Mouse (Mus musculus) heart, adult 2 months (tissue): ENCODE measurements around the gene Eps8l1. TPM values are rescaled to one million over a fixed set of nuclear protein-coding genes. Genes with fewer than 3 reads are reported as not detected.

Experiments
- DNase-seq, 2 experiments: peaks; one replicate each; pipeline ENCODE4 v3.0.0; 2021
- H3K27ac ChIP-seq: fragments of 200-600 bp; 2 replicates; pipeline ENCODE4 v1.8.1; 2022
- H3K27me3 ChIP-seq: fragments of 200-500 bp; 2 replicates; pipeline ENCODE4 v1.6.1; 2012; ENCODE audit warnings: mild to moderate bottlenecking, low read length, inconsistent platforms, mixed read lengths; ENCODE audit not compliant: control insufficient read depth, insufficient read depth
- H3K36me3 ChIP-seq: fragments of 200-500 bp; 2 replicates; pipeline ENCODE4 v1.6.1; 2012; ENCODE audit warnings: low read length, inconsistent platforms; ENCODE audit not compliant: control insufficient read depth, insufficient read depth
- H3K4me1 ChIP-seq: fragments of 200-500 bp; 2 replicates; pipeline ENCODE4 v1.6.1; 2011; ENCODE audit warnings: low read length; ENCODE audit not compliant: control insufficient read depth, insufficient read depth
- H3K4me3 ChIP-seq: fragments of 200-600 bp; 2 replicates; pipeline ENCODE4 v1.8.1; 2022
- H3K79me2 ChIP-seq: fragments of 200-500 bp; replicated peaks from 2 replicates; pipeline ENCODE4 v1.6.1; 2012; ENCODE audit warnings: mild to moderate bottlenecking, inconsistent platforms, low read length, moderate library complexity, mixed read lengths; ENCODE audit not compliant: control insufficient read depth, insufficient read depth
- H3K9ac ChIP-seq: fragments of 200-500 bp; 2 replicates; pipeline ENCODE4 v1.6.1; 2012; ENCODE audit warnings: low read depth, mild to moderate bottlenecking, control low read depth, inconsistent platforms, low read length, mixed read lengths
- CTCF ChIP-seq: fragments of 200-600 bp; IDR thresholded peaks from 2 replicates; pipeline ENCODE4 v1.8.1; 2022; ENCODE audit warnings: antibody characterized with exemption, mild to moderate bottlenecking, moderate library complexity
- EP300 ChIP-seq: fragments of 200-500 bp; IDR thresholded peaks from 2 replicates; pipeline ENCODE4 v1.6.1; 2011; ENCODE audit warnings: low read depth, low read length, control low read depth; ENCODE audit not compliant: insufficient read depth
- POLR2A ChIP-seq: fragments of 200-500 bp; IDR thresholded peaks from 2 replicates; pipeline ENCODE4 v1.6.1; 2011; ENCODE audit warnings: mild to moderate bottlenecking, low read depth, low read length, control low read depth; ENCODE audit not compliant: insufficient read depth
- WGBS: fragments of 180-500 bp; shearing (Covaris S2); methylation state at CpG from one replicate; pipeline ENCODE4 v1.1.7; 2018; 5-methylcytosine and 5-hydroxymethylcytosine counted together
- intact Hi-C: fragments of 180-260 bp; cut with DNase I; formaldehyde crosslinking; loops from one replicate; pipeline ENCODE4 v1.15.1; 2025
- polyA plus RNA-seq: library from polyadenylated mRNA; depleted of rRNA; stranded (reverse); fragments of >200 nt; gene quantifications from 2 replicates; pipeline ENCODE4 v1.2.3, GENCODE M21; 2012
- total RNA-seq, 2 experiments: library from RNA; stranded (reverse); gene quantifications; 2 replicates each; pipeline ENCODE4 v1.2.3; 2021

Eps8l1 gene
- total and polyA plus RNA-seq, 3 experiments, result 0.74 to 3.5 (median 3.3) TPM

GRCm38 (mm10) chr7:4507220-4507619, 46.7 kb downstream of the Eps8l1 start:
- no peaks in the 10 kb centered on the region for H3K79me2 ChIP-seq
- no peaks in the 10 kb centered on the region for H3K27me3 ChIP-seq
- H3K27ac ChIP-seq, result no peak overlapping the region
- TF ChIP-seq CTCF (no peak), POLR2A (no peak), EP300 (no peak)
- H3K36me3 ChIP-seq, result no peaks in the 10 kb centered on the region; the same call in 1 of the 2 replicates
- no peak for DNase-seq
- no peak overlapping the region for H3K9ac ChIP-seq
- intact Hi-C loops, result loop anchor here (10.0 kb wide), 2 partner anchors 372 to 408 kb away; partner anchors contain the start of genes Leng8 and Zfp628
- H3K4me1 ChIP-seq, result peaks cover 14% of the 10 kb centered on the region
- H3K4me3 ChIP-seq, result no peak overlapping the region
- WGBS, result 95% methylated on average over 2 of the region's 4 CpGs

- H3K79me2 ChIP-seq, result no peaks in the 10 kb centered on the region
- WGBS, result 60% methylated on average over 32 of the region's 32 CpGs
- no peak overlapping the region for H3K4me3 ChIP-seq
- intact Hi-C loops, result loop anchor here (10.0 kb wide), 2 partner anchors 373 to 407 kb away; partner anchors contain the start of genes Leng8 and Zfp628
- no peaks in the 10 kb centered on the region for H3K27me3 ChIP-seq
- no peak for DNase-seq
- H3K4me1 ChIP-seq, result peaks cover 13% of the 10 kb centered on the region
- no peak for TF ChIP-seq EP300
- TF ChIP-seq CTCF, result peak; percentile 60
- H3K27ac ChIP-seq, result no peak overlapping the region
- H3K36me3 ChIP-seq, result no peaks in the 10 kb centered on the region; the same call in 1 of the 2 replicates
- no peak overlapping the region for H3K9ac ChIP-seq
These were observed 47.7 kb downstream of the Eps8l1 start for GRCm38 (mm10) chr7:4508062-4508738.

DNA sequence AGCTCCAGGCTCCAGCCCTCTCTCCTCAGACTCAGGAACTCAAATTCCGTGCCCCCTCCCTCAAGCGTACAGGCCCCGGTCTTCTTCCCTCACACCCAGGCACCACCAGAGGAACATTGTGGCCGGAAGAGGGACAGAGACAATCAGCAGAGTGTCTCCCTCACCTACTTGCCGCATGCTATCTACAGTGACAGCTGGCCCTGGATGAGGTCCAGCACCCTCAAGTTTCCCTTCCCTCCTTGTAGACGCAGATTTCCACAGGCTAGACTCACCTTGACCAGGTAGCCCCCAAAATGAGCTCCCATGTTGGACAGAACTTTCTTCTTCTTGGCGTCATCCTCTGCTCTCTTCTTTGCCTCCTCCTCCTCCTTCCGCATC, 48.3 kb downstream of the Eps8l1 start:
- H3K9ac ChIP-seq, result no peak overlapping the region
- intact Hi-C loops, result loop anchor here (10.0 kb wide), 2 partner anchors 374 to 406 kb away; partner anchors contain the start of genes Leng8 and Zfp628

GRCm38 (mm10) chr7:4509863-4510608, 49.6 kb downstream of the Eps8l1 start:
- Histone ChIP-seq H3K79me2 (no peaks in the 10 kb centered on the region), H3K27me3 (no peaks in the 10 kb centered on the region), H3K27ac (no peak overlapping the region), H3K9ac (no peak overlapping the region), H3K36me3 (no peaks in the 10 kb centered on the region; the same call in 1 of the 2 replicates), H3K4me1 (peaks cover 13% of the 10 kb centered on the region), H3K4me3 (no peak overlapping the region)
- peak; percentile 85 to 86 for DNase-seq
- 13% methylated on average over 24 of the region's 24 CpGs for WGBS
- TF ChIP-seq EP300, result peak; percentile 71; the same call in 1 of the 2 replicates
- no peak for TF ChIP-seq POLR2A
- peak; percentile 100 for TF ChIP-seq CTCF
- intact Hi-C loops, result loop anchor here (5.0 to 10.0 kb wide), 3 partner anchors 33 to 405 kb away; partner anchors contain the start of genes Leng8 and Zfp628

More for the DNA sequence above, 48.3 kb downstream of the Eps8l1 start:
- Histone ChIP-seq H3K36me3 (no peaks in the 10 kb centered on the region; the same call in 1 of the 2 replicates), H3K4me1 (peaks cover 13% of the 10 kb centered on the region), H3K4me3 (no peak overlapping the region), H3K27ac (no peak overlapping the region), H3K79me2 (no peaks in the 10 kb centered on the region), H3K27me3 (no peaks in the 10 kb centered on the region)
- 84% methylated on average over 8 of the region's 8 CpGs for WGBS
- TF ChIP-seq POLR2A, result no peak
- no peak for TF ChIP-seq EP300
- TF ChIP-seq CTCF, result no peak
- DNase-seq, result no peak

GRCm38 (mm10) chr7:4511489-4512224, 51.2 kb downstream of the Eps8l1 start:
- peaks cover 11% of the 10 kb centered on the region for H3K4me1 ChIP-seq
- peak in 1 of 2 experiments; percentile 41 for DNase-seq
- H3K36me3 ChIP-seq, result no peaks in the 10 kb centered on the region; the same call in 1 of the 2 replicates
- no peaks in the 10 kb centered on the region for H3K27me3 ChIP-seq
- no peak overlapping the region for H3K4me3 ChIP-seq
- H3K27ac ChIP-seq, result peak overlapping the region; percentile 8; the same call in 1 of the 2 replicates
- H3K79me2 ChIP-seq, result no peaks in the 10 kb centered on the region
- TF ChIP-seq CTCF (no peak), EP300 (no peak), POLR2A (no peak)
- intact Hi-C loops, result loop anchor here (5.0 kb wide), 1 partner anchor 34 kb away; no protein-coding TSS in a partner anchor
- WGBS, result 12% methylated on average over 8 of the region's 8 CpGs
- H3K9ac ChIP-seq, result peak overlapping the region; percentile 23; the same call in 1 of the 2 replicates
